Mouse (Mus musculus) lung, postnatal 4 days (tissue): ENCODE data around the gene Iba57.
"Not testable (repeated sequence)": the region's sequence is repeated elsewhere in the genome, so short reads cannot be mapped to it uniquely, and the experiment has no call there.

ENCODE experiments used
- DNase-seq, 2 experiments: peaks; one replicate each; pipeline ENCODE4 v3.0.0; 2021

The Iba57 gene

DNA sequence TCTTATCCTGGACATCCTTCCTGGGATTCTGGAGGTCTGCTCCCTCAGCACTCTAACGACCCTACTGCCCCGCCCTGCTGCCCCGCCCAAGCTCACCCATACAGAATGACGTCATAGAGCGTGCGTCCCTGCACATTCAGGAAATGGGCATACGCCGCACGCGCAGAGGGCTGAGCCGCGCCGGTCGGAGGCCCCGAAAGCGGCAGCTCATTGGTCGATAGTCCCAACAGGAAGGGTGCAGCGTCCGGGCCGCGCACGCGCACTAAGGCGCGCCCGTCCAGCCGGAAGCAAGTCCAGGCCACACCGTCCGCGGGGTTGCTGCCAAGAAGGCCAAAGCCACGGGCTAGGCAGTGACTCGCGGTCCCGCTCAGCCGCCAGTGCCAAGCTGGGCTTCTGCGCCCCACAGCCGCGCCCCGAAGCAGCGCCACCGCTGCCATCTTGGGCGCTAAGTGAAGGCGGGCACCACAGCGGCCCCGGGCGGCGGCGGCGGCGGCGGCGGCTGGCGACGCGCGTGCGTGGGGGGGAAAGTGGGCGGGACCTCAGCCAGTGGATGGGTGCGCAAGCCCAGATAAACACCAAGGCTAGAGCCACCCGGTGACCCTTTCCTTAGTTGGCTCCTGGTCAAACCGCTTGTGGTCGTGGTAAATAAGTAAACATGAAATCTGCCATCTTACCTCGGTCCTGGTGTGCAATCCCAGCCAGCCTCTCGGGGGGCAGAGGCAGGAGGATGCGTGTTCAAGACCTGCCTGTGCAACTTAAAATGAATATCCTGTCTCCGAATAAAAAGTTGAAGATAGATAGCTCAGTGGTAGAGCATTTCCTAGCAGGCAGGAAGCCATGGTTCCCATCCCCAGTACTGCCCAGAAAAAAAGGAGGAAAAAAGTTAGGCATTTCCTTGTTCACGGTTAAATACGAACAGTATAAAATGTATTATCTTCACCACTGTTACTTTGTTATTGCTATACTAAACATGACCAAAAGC lies at the start of gene Iba57:
Iba57 (minus strand) TSS at position 485 of the 982 bp plus-strand sequence.
- peak; percentile 97 to 100 for DNase-seq

- no peak for DNase-seq
Measured at GRCm38 (mm10) chr11:59212892-59213494, 49.5 kb upstream of the Iba57 start.

GRCm38 (mm10) chr11:59212320-59212719 lies 48.8 kb upstream of the Iba57 start:
- DNase-seq, result peak; percentile 37 to 39

GRCm38 (mm10) chr11:59211561-59211960 lies 48.0 kb upstream of the Iba57 start:
- not testable (repeated sequence) for DNase-seq

GRCm38 (mm10) chr11:59210020-59210419 lies 46.5 kb upstream of the Iba57 start:
- no peak for DNase-seq

- no peak for DNase-seq
Measured at GRCm38 (mm10) chr11:59209580-59209979, 46.0 kb upstream of the Iba57 start.

GRCm38 (mm10) chr11:59209003-59209441 lies 45.5 kb upstream of the Iba57 start:
- peak; percentile 82 to 85 for DNase-seq

DNA sequence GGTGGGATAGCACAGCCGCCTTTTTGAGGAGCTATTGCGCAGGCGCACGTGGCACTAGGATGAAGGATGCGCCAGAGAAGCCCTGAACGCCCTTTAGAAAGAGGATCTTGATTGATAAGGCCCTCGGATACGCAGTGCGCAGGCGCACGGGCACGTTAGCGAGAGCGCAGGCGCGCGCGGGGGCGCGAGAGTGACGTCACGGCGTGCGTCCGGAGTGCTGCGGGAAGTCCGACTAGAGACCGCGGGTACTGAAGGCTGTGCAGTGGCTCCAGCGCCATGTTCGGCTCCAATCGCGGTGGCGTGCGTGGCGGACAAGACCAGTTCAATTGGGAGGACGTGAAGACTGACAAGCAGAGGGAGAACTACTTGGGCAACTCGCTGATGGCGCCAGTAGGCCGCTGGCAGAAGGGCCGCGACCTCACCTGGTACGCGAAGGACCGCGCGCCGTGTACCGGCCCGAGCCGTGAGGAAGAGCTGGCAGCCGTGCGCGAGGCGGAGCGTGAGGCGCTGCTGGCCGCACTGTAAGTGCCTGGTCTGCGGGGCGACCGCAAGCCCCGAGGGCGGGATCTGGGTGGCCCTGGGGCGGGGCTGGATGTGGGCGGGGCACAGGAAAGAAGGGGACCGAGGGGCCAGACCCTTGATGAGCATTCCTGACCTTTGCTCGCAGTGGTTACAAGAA lies 44.8 kb upstream of the Iba57 start, which contains the start of gene 2310033P09Rik:
2310033P09Rik (plus strand) TSS at position 169 of the 679 bp plus-strand sequence.
- DNase-seq, result peak; percentile 95 to 96

GRCm38 (mm10) chr11:59202081-59202995 lies 38.8 kb upstream of the Iba57 start, which contains the start of gene Mrpl55:
Gene Mrpl55 (plus strand): TSS chr11:59202486.
- peak; percentile 96 for DNase-seq

DNA sequence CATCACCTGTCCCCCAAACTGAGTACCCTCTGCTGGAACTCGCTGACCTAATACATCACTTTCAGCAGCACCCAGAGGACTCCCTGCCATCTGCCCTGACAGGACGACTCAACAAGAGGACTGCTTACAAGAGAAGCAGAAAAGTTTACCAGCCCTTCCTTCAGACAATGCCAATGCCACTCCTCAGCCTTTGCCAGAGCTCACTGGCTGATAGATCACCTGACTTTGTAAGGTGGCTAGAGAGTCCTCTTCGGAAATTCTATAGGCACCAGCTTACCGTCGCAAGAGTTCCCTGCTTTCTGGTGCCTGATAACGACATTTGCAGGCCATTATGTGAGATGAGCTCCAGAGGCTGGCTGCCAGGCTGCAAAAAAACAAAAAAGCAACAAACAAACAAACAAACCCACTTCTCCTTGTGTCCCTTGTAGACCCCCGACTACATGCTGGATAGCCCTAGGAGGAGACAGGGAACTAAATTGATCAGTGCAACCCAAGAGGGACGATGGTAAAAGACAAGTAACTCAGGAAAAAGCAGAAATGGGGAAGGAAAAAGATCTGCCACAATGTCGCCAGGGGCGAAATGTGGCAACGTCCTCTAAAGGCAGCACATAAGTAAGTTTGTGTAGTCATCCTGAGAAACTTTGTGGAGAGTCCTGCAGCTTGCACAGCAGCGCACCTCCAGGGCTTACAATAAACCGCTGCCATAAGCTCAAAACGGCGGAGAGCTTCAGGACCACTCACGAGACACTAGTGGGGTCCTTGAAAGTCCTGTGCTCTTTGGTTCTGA lies 37.9 kb upstream of the Iba57 start:
- DNase-seq, result peak in 1 of 2 experiments; percentile 30

DNA sequence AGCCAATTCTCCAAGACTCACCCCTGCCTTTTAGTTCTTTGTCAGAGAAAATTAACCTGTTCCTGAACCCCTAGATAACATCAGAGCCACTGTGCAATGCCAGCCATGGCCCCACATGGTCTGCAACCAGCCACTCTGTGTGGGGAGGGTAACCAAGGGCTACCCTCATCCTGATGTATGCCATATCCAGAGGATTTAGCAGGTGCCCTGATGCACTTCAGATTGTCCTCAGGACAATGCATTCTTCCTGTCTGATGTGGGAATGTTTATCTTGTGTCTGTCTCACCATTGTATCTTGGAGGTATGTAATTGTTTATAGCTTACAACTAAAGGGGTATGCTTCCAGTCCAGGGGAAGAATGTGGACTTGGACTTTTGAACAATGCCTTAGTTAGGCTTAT lies 32.7 kb upstream of the Iba57 start:
- DNase-seq, result peak; percentile 52 to 74

DNA sequence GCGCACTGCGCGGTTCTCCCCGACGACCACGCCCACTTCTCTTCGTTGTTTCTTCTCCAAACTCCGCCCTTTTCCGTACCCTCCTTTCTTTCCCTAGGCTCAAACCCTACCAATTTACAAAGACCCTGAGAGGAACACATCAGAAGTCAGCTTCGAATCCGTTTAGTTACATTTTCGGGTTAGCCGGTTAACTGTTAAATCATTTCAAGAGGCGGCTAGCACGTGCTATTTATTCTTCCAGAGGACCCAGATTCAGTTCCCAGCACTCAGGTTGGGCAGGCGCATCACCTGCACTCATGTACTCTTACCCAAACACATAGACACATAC lies 28.5 kb upstream of the Iba57 start, which contains the start of gene Guk1:
Guk1 (minus strand) TSS at position 154 of the 328 bp plus-strand sequence.
- DNase-seq, result no peak

DNA sequence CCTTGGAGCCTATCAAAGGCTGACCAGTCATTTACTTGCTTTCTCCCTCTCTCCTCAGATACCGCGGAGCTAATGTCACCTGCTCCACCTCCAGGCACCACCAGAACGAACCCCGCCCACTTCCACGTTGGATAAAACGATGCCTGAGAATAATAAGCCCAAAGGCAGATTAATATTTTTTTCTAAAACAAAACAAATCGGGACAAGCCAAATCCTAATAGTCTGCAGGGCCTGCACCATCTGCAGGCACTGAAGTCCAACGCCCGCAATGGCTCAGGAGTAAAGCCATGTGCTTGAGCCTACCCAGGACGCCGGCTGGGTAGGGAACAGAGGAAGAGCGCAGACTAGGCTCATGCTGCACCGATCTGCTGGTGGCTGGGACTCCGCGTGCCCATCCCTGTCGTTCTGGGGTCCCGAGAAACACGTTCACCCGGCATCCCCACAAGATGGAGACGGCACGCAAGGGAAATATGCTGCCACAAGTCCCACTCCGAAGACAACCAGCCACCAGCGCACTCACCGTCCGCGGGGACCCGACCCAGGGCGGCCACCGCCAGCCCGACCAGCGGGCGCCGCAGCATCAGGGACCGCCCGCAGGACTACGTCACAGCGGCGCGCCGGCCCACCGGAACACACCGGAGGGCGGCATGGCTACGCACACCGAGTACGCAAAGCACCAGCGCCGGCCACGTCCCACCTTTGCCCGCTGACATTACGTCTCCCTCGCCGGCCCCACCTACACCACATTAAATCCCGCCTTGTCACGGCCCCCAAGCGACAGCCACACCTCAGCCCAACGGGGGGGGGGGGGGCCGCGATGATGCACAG lies 27.9 kb upstream of the Iba57 start:
- peak; percentile 92 to 96 for DNase-seq

- no peak for DNase-seq
Measured at GRCm38 (mm10) chr11:59187706-59188105, 24.2 kb upstream of the Iba57 start.

DNA sequence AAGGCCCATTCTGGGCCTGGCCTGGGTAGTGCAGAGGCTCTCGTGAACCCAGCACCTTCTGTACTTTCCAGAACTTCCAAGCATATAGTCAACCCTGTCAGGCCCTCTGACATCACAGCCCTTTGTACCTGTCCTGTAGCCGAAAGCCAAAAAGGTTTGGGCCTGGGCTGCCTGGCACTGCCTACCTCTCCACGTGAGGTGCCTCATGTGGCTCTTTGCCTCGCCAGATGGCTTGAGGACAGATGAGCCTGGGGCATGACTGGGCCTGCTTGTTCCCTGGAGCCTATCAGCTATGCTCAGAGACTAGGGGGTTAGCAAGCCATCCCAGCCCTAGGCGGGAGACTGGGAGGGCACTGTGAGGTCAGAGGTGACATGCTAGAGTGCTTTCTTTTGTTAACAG lies 22.0 kb upstream of the Iba57 start:
- DNase-seq, result no peak

DNA sequence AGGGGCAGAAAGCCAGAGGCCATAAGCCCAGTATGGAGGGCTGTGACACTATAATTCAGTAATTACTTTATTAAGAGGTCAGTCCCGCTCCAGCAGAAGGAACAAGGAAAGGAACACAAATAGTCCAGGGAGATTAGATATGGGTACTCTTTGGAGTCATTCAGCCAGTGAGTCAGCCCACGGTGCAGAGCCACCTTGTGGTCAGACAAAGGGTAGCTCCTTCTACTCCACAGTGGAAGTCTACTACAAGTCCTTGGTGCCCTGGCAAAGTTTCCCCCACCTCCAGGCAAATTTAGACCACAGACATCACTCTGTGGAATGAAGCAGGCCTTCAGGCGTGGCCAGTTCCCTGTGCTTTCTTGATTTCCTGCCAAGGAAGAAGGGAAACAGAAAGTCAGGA lies 20.3 kb upstream of the Iba57 start:
- peak; percentile 60 to 68 for DNase-seq

DNA sequence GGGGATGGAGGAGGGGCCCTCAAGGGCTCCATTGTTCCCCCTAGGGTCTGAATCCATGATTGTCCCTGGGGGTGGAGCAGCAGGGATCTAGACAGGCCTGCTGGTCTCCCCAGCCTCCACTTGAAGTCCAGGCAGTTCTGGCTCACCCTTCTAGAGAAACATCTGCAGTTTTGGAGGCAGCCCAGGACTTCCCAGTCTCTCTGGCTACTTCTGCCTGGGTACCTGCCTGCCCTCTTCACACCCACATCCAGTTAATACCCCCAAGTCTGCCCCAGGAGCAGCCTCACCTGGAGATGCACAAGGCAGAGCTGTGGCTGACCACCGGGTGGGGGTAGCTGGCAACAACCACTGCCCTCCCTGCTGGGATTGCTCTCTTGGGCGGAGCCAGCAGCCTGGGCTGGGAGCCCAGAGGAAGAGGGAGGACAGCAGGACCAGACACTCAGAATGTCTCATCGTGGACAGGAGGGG lies 19.4 kb upstream of the Iba57 start, which contains the start of gene Gjc2:
Gjc2 (minus strand) TSS at position 350 of the 468 bp plus-strand sequence.
- peak; percentile 55 to 82 for DNase-seq

- DNase-seq, result peak; percentile 47 to 69
Measured at GRCm38 (mm10) chr11:59176921-59177320, 13.4 kb upstream of the Iba57 start.

- DNase-seq, result peak in 1 of 2 experiments; percentile 15
Measured at GRCm38 (mm10) chr11:59176475-59176874, 12.9 kb upstream of the Iba57 start.
